Mouse (Mus musculus): ENCODE results near the gene Rpl35a. TPM values are rescaled to one million over a fixed set of nuclear protein-coding genes. Genes with fewer than 3 reads are reported as not detected.
A peak's percentile ranks its signal among the peaks of the same experiment; 100 is the strongest.
"Not testable (repeated sequence)": the region's sequence is repeated elsewhere in the genome, so short reads cannot be mapped to it uniquely, and the experiment has no call there.

The Rpl35a gene
- total and polyA plus RNA-seq, 2 experiments from 2014 or later = 447 to 710 TPM

DNA sequence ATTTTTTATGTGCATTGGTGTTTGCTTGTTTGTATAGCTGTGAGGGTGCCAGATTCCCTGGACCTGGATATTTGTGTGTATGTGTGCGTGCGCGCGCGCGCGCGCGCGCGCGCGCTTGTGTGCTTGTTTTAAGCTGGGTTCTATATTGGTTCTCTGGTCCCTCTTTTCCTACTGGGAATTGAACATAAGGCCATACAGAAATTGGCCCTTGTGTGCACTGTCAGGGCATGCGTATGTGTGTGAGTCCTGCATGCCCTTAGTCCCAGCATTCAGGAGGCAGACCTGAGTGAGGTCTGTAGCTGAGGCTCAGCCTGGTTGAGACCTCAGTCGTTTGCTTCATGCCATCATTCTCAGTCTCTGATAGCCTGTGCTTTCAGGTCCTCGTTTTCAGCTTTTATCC, 1.8 kb downstream of the Rpl35a start:
- Histone ChIP-seq H3K36me3 (ENCODE audit: insufficient read depth, low read length) (peaks cover 19% of the 10 kb centered on the region; the same call in 1 of the 2 replicates), H3K27ac (ENCODE audit: low read depth, low read length) (no peak overlapping the region), H3K4me1 (ENCODE audit: insufficient read depth, low read length) (peaks cover 6% of the 10 kb centered on the region), H3K4me3 (ENCODE audit: low read depth, low read length) (no peak overlapping the region), H3K27me3 (ENCODE audit: insufficient read depth, low read length) (no peaks in the 10 kb centered on the region), H3K9ac (replicated peaks; ENCODE audit: low read length, poor library complexity, severe bottlenecking) (no peak overlapping the region), H3K4me2 (ENCODE audit: low read depth, low read length, poor library complexity, severe bottlenecking) (peak overlapping the region; percentile 75), H3K9me3 (ENCODE audit: low read length) (no peaks in the 10 kb centered on the region)
- DNase-seq (ENCODE audit: low spot score) (no peak), ATAC-seq (ENCODE audit: low FRiP score) (no peak)
- 91% methylated on average over 16 of the region's 16 CpGs for WGBS
- TF ChIP-seq CTCF (IDR thresholded peaks at IDR 0.05) = no peak

DNA sequence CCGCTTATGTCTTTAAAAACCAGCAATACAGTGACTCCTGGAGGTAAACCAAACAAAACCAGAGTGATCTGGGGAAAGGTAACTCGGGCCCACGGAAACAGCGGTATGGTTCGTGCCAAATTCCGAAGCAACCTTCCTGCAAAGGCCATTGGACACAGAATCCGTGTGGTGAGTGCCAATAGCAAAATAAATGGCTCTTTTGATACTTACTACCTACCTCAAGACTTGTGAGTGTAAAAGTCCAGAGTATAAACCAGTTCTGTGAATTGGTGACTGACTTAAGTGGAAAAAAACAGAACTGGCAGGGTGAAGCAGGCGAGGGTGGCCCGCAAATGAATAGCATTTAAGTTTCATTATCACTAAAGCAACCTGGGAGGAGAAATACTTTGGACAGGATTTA, 2.4 kb downstream of the Rpl35a start:
- H3K4me3 ChIP-seq (ENCODE audit: low read depth, low read length); DNase-seq (ENCODE audit: low spot score); H3K9ac ChIP-seq (replicated peaks; ENCODE audit: low read length, poor library complexity, severe bottlenecking); H3K4me2 ChIP-seq (ENCODE audit: low read depth, low read length, poor library complexity, severe bottlenecking); H3K27me3 ChIP-seq (ENCODE audit: insufficient read depth, low read length); ATAC-seq (ENCODE audit: low FRiP score); H3K9me3 ChIP-seq (ENCODE audit: low read length); H3K27ac ChIP-seq (ENCODE audit: low read depth, low read length): not testable (repeated sequence)
- Histone ChIP-seq H3K36me3 (ENCODE audit: insufficient read depth, low read length) (peaks cover 19% of the 10 kb centered on the region; the same call in 1 of the 2 replicates), H3K4me1 (ENCODE audit: insufficient read depth, low read length) (peaks cover 12% of the 10 kb centered on the region)
- 91% methylated on average over 9 of the region's 9 CpGs for WGBS

DNA sequence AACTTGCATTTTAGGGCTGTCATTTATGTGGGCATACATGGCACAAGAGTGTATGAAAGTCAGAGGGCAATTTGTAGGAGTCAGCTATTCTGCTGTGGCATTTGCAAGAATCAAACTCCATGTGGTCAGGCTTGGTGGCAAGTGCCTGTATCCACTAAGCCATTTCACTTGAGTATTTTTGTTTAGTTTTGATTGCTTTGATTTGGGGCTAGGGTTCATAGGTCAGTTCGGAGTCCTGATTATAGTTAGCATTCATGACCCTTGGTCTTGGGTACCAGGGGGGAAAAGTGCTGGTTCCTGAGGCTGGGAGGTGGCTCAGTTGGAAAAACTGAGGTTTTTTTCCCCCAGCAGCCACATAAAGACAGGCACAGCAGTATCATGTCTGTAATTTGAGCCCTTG, 3.2 kb downstream of the Rpl35a start:
- H3K4me1 ChIP-seq (ENCODE audit: insufficient read depth, low read length) = peaks cover 16% of the 10 kb centered on the region
- 91% methylated on average over 1 of the region's 1 CpGs for WGBS
- H3K36me3 ChIP-seq (ENCODE audit: insufficient read depth, low read length) = peaks cover 19% of the 10 kb centered on the region; the same call in 1 of the 2 replicates
- DNase-seq (ENCODE audit: low spot score) = no peak
- H3K9ac ChIP-seq (replicated peaks; ENCODE audit: low read length, poor library complexity, severe bottlenecking) = no peak overlapping the region
- no peak overlapping the region for H3K4me2 ChIP-seq (ENCODE audit: low read depth, low read length, poor library complexity, severe bottlenecking)
- H3K27ac ChIP-seq (ENCODE audit: low read depth, low read length) = no peak overlapping the region
- H3K9me3 ChIP-seq (ENCODE audit: low read length) = no peaks in the 10 kb centered on the region
- no peak overlapping the region for H3K4me3 ChIP-seq (ENCODE audit: low read depth, low read length)
- no peak for TF ChIP-seq CTCF (IDR thresholded peaks at IDR 0.05)
- no peaks in the 10 kb centered on the region for H3K27me3 ChIP-seq (ENCODE audit: insufficient read depth, low read length)
- ATAC-seq (ENCODE audit: low FRiP score) = no peak

DNA sequence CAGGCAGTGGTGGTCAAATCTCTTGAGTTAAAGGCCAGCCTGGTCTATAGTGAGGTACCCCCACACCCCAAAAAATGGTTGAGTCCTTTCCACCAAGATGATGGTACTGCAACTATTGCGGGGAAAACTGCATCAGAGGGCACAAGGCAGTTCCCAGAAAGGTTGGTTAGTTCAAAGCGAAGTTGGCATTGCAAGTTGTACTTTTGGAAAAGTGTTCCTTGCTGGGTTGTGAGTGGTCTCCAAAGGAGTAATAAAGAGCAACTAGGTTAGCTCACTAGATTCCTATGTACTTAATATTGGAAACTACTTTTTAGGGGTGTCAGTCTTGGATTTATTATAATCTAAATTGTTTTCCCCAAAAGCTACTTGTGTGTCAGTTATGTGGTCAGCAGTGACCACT, 4.7 kb downstream of the Rpl35a start:
- Histone ChIP-seq H3K4me1 (ENCODE audit: insufficient read depth, low read length) (peaks cover 16% of the 10 kb centered on the region), H3K4me2 (ENCODE audit: low read depth, low read length, poor library complexity, severe bottlenecking) (no peak overlapping the region), H3K9ac (replicated peaks; ENCODE audit: low read length, poor library complexity, severe bottlenecking) (no peak overlapping the region), H3K27ac (ENCODE audit: low read depth, low read length) (no peak overlapping the region), H3K9me3 (ENCODE audit: low read length) (no peaks in the 10 kb centered on the region), H3K36me3 (ENCODE audit: insufficient read depth, low read length) (peaks cover 19% of the 10 kb centered on the region; the same call in 1 of the 2 replicates), H3K4me3 (ENCODE audit: low read depth, low read length) (no peak overlapping the region), H3K27me3 (ENCODE audit: insufficient read depth, low read length) (no peaks in the 10 kb centered on the region)
- ATAC-seq (ENCODE audit: low FRiP score) (no peak), DNase-seq (ENCODE audit: low spot score) (no peak)
- WGBS = 82% methylated on average over 2 of the region's 2 CpGs
- TF ChIP-seq CTCF (IDR thresholded peaks at IDR 0.05) = no peak

DNA sequence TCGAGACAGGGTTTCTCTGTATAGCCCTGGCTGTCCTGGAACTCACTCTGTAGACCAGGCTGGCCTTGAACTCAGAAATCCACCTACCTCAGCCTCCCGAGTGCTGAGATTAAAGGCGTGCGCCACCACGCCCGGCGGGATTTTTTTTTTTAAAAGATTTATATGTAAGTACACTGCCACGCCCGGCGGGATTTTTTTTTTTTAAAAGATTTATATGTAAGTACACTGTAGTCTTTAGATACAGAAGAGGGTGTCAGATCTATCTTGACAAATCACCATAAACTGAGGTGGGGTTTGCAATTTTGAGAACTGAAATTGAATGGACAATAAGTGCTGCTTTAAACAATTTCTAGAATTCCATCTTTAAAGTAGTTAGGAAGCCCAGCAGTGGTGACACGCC, 5.1 kb downstream of the Rpl35a start:
- DNase-seq (ENCODE audit: low spot score) = no peak
- Histone ChIP-seq H3K27ac (ENCODE audit: low read depth, low read length) (no peak overlapping the region), H3K27me3 (ENCODE audit: insufficient read depth, low read length) (no peaks in the 10 kb centered on the region)

DNA sequence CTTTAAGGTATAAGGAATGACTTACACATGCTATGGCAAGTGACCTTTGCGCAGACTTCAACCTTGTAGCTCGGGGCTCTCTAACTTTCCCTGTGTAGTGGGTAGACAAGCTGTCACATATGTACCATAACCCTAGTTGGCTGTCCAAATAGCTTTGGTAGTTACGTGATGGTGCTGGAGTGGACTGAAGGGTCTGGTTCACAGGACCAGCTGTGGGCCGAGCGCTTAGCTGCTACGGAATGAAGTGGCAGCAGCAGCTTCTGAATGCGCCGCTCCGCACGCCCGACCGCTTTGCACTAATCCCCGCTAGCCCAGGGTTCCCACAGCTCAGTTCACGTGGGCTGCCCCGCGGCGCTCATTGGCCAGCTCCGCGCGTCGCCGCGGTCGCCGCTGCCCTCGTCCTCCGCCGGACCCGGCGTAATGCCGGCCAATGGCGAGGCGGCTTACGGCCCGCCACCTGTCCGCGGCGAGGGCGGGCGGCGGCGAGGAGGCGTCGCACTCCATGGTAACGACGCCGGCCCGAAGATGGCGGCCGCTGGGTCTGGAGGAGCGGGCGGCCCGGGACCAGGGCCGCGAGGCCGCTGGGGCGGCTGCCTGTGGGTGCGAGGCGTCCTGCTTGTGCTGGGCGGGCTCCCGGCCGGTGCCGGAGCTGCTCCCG, 5.9 kb downstream of the Rpl35a start, which contains the start of gene Lmln:
TSS of gene Lmln (plus strand) at position 498 of the 658 bp plus-strand sequence.
- Histone ChIP-seq H3K4me3 (ENCODE audit: low read depth, low read length) (peak within 1 kb of the TSS; percentile 87), H3K4me1 (ENCODE audit: insufficient read depth, low read length) (peaks cover 16% of the 10 kb centered on the region), H3K9ac (replicated peaks; ENCODE audit: low read length, poor library complexity, severe bottlenecking) (peak within 1 kb of the TSS; percentile 76), H3K27me3 (ENCODE audit: insufficient read depth, low read length) (no peaks in the 10 kb centered on the region), H3K27ac (ENCODE audit: low read depth, low read length) (peak within 1 kb of the TSS; percentile 73), H3K4me2 (ENCODE audit: low read depth, low read length, poor library complexity, severe bottlenecking) (peak within 1 kb of the TSS; percentile 82), H3K9me3 (ENCODE audit: low read length) (no peaks in the 10 kb centered on the region), H3K36me3 (ENCODE audit: insufficient read depth, low read length) (peaks cover 28% of the 10 kb centered on the region)
- ATAC-seq (ENCODE audit: low FRiP score) (peak; percentile 97), DNase-seq (ENCODE audit: low spot score) (peak; percentile 95)
- WGBS = under 1% methylated on average over 46 of the region's 64 CpGs
- no peak for TF ChIP-seq CTCF (IDR thresholded peaks at IDR 0.05)

More for the DNA sequence above, 5.1 kb downstream of the Rpl35a start:
- 52% methylated on average over 11 of the region's 11 CpGs for WGBS
- Histone ChIP-seq H3K4me2 (ENCODE audit: low read depth, low read length, poor library complexity, severe bottlenecking) (no peak overlapping the region; the same call in 1 of the 2 replicates), H3K9me3 (ENCODE audit: low read length) (no peaks in the 10 kb centered on the region), H3K4me3 (ENCODE audit: low read depth, low read length) (no peak overlapping the region), H3K4me1 (ENCODE audit: insufficient read depth, low read length) (peaks cover 16% of the 10 kb centered on the region), H3K36me3 (ENCODE audit: insufficient read depth, low read length) (peaks cover 21% of the 10 kb centered on the region), H3K9ac (replicated peaks; ENCODE audit: low read length, poor library complexity, severe bottlenecking) (no peak overlapping the region)
- no peak for ATAC-seq (ENCODE audit: low FRiP score)
- no peak for TF ChIP-seq CTCF (IDR thresholded peaks at IDR 0.05)

All from midbrain, postnatal 0 days (tissue).